Mouse (Mus musculus) inflammation-experienced regulatory T-cells, adult 6 months (primary cell): ENCODE measurements around the gene Dscaml1. TPM values are rescaled to one million over a fixed set of nuclear protein-coding genes. Genes with fewer than 3 reads are reported as not detected.

Experiments
- ATAC-seq: one replicate; pipeline ENCODE4 v1.8.0; 2017
- polyA plus RNA-seq, 3 experiments: library from polyadenylated mRNA; unstranded; fragments of 100-300 nt; shearing (Covaris generic); gene quantifications; one replicate each; pipeline ENCODE4 v1.2.1; 2017

Gene Dscaml1
- polyA plus RNA-seq, 3 experiments from 2014 or later: not detected

- no peak for ATAC-seq
Observed at GRCm38 (mm10) chr9:45517993-45518705, 91.7 kb downstream of the Dscaml1 start.

DNA sequence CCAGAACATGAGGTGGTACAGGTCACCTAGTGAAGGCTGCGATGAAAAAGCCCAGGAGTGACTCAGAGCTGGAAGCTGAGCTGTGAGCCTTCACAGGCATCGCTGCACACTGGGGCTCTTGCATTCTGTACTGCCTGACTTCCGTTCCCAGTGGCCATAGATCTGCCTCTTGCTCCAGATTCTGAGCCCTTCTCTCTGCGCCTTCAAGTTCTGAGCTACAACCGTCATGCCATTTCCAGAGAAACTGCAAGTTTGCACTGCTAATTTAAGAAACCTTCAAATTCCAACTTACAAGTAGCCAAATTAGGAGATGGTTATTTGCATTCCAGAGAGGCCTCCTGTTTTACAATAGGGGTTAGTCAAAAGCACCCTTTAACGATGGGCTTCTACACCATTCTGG, 93.4 kb downstream of the Dscaml1 start:
- no peak for ATAC-seq

DNA sequence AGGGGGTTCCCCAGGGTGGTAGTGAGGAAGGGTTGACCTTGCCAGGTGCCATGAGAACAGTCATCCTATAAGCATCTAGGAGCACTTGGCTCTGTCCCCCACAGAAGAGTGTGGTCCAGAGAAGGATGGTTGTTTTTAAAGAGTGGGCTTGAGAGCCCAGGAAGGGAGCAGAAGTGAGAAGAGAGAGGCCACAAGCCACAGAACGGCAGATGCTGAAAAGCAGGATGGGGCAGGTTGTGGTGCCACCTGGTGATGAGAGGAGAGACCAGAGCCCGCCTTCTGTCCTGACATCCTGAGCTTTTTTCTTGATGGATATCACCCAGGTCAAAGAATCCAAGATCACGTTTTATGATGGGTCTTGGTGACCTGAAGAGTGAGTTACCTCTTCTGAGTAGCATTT, 96.4 kb downstream of the Dscaml1 start:
- no peak for ATAC-seq

DNA sequence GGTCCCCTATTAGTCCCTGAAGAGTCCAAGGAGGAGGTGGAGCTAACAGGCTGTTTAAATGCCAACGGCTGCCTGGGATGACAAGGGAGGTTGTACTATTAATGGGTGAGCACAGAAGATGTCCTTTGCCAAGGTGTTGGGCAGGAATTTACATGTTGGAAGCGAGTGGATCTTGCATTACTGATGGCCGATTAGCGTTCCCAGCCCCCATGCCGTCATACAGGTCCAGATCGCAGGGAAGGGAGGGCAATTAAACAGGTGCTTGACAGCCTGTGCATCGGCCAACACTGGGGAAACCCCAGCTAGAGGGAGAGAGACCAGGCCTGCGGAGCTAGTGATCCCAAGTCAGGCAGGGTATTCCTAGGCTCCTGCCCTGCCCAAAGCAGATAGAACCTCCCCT, 98.1 kb downstream of the Dscaml1 start:
- no peak for ATAC-seq

- no peak for ATAC-seq
Observed at GRCm38 (mm10) chr9:45533253-45533652, 106.8 kb downstream of the Dscaml1 start.

DNA sequence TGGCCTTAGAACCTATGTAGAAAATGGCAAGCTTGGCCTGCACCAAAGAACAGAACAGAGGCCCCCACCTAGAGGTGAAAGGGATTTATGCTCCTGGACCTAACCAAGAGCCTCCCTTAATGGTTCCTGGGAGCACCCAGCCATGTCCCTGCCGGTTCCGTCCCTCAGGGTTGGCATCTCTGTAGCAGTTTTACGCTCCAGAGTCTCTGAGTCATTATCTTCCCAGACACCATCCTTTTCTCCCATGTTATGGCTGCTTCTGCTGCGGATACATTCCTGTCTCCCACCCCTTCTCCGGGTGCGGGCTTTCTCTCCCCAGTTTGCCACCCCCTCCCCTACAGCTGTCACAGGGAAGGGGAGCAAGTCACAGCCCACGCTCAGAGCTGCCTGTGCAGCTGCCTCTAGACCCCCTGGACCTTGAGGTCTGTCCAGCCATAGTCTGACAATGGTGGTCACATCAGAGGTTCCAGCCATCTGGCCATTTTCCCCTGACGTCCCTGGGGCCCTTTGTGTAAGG, 108.1 kb downstream of the Dscaml1 start:
- ATAC-seq: no peak

GRCm38 (mm10) chr9:45537649-45538048, 111.2 kb downstream of the Dscaml1 start:
- no peak for ATAC-seq

GRCm38 (mm10) chr9:45539265-45540044, 113.0 kb downstream of the Dscaml1 start:
- ATAC-seq: no peak

DNA sequence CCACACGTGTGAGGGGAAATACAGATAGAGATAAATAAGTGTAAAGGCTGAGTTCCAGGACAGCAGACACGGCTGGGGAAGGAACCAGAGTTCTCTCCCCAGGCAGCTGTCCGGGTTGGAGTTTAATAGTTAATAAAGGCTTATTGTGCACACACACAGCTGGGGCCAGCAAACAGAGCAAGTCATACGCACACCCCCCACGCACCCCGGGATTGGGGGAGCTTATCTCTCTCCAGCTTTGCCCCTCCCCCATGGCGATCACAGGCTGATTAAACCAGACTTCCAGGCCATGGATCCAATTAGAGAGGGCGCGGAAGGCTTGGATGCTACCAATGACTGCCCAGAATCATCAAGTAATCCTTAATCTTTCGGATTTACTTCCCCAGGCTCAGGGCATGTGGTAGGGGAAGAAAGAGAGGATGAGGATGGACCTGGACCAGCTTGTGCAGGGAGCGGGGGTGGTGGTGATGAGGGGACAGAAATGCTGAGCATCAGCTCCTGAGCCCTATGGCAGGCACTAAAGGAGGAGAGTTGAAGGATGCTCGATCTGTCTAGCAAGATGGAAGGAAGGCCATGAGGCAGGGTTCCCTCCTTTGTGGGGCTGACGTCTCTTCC, 119.7 kb downstream of the Dscaml1 start:
- no peak for ATAC-seq

GRCm38 (mm10) chr9:45546902-45547578, 120.6 kb downstream of the Dscaml1 start:
- no peak for ATAC-seq

DNA sequence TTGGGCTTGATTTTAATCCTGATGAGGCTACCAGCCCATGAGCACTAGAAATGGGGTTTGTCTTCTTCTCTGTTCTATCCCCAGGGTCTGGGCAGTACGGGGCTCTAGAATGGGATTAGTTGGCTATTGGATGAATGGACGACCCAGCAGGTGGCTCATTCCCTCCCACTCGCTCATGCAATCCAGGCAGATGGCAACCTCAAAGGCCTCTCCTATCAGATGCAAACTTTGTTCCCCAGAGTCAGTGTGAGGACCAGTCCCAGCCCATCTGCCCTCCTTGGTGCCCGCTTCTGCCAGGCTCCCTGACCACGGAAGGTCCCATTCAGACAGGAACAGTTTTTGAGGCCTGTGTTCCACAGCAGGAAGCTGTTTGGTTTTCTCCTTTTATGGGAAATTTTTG, 123.4 kb downstream of the Dscaml1 start:
- no peak for ATAC-seq

DNA sequence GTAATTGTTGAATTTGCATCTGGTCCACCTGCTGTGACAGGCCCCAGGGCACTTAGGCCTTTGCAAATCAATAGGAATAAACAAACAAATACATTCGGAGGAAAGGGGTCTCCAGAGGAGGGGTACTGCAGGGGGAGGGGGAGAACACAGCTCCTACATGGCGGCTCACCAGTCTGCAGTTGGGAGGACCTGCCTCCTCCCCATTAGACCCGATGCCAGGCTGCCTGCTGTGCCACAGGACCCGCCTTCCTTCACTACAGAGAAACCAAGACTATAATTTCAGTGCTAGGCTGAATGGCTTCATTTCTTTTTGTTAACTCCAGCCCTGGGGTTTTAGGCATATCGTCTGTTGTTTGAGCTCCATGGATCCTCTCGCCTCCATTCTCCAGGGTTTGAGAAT, 123.8 kb downstream of the Dscaml1 start:
- ATAC-seq: no peak

- ATAC-seq: no peak
Observed at GRCm38 (mm10) chr9:45550662-45551061, 124.2 kb downstream of the Dscaml1 start.

- ATAC-seq: no peak
Observed at GRCm38 (mm10) chr9:45555036-45555826, 128.8 kb downstream of the Dscaml1 start.

DNA sequence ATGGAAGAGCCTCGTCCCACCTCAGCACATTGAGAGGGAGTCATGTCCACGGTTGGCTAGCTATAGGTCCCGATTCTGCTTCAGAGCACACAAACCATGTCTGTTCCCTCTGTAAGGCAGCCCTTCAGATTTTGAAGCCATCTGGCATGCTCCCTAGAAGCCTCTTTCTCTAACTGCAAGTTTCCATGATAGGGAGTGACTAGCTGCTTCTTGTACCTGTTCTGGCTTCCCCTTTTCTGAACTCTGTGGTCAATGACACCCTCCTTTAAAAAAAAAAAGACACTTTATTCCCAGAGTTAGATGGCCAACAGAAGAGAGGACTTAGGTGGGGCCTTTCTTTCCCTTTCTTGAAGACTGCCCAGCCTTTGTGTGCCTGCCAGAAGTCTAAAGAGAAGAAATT, 130.5 kb downstream of the Dscaml1 start:
- ATAC-seq: no peak

GRCm38 (mm10) chr9:45560987-45561386, 134.6 kb downstream of the Dscaml1 start:
- no peak for ATAC-seq

DNA sequence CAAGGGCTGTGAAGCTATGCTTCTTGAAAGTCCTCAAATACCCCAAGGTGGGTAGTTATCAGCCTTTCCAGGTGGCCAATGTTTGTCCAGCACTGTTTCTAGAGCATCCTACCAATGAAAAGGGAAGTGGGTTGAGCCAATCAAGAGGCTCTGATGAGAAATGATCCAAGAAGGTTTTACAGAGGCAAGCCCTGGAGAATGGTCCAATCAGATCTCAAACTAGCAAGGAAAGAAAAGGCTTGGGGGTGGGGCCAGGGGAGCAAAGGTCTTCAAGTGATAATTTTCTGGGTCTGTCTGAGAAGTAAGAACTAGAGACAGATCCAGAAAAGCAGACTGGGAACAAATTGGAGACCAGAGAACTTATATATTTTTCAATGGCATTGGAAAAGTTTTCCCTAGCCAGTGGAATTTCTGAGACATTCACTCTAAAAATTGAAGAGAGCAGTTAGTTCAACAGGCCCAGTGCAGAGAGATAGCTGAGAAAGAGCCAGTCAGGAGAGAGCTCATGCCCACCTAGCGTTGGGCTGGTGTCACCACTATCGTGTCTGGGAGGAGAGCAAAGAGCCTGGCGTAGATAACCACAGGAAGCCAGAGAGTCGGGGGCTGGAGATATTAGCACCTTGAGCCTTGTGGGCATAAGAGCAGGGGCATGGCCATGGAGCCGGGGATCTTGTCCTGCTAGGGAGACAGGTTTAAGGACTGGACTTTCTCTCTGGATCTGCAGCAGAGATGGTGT, 140.6 kb downstream of the Dscaml1 start:
- ATAC-seq: no peak

DNA sequence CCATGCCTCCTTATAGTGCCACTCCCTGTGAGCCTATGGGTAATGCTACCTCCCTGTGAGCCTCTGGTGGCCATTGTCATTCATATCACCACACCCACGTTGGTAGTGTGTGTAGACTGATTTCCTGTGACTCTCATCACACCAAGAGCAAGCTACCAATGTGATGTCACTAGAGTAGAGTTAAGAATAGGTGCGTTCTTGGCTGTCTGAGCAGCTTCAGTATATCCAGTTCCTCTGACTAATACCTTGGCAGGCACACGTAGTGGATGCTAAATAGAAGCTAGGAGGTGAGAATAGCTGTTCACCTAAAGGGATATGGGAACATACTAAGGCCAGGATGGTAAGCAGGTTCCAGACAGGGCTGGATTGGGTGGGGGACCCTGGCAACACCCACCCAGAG, 143.3 kb downstream of the Dscaml1 start:
- no peak for ATAC-seq

DNA sequence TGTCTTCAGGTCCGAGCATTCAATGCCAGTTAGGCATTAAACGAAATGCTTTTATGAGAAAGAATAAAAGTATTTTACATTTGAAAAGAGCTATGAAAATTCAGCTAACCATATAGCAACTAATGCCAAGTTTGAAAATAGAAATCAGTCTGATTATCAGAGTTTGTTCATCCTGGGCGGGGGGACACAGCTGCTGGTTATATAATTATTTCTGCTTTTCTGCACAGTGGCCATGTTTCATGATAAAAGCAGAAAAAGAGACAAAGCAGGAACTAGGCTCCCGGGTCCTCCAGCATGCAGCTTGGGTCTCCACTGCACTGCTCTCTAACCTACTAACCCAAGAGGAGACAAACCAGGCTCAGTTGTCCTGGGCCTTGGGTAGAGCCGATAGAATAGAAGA, 143.9 kb downstream of the Dscaml1 start:
- no peak for ATAC-seq

DNA sequence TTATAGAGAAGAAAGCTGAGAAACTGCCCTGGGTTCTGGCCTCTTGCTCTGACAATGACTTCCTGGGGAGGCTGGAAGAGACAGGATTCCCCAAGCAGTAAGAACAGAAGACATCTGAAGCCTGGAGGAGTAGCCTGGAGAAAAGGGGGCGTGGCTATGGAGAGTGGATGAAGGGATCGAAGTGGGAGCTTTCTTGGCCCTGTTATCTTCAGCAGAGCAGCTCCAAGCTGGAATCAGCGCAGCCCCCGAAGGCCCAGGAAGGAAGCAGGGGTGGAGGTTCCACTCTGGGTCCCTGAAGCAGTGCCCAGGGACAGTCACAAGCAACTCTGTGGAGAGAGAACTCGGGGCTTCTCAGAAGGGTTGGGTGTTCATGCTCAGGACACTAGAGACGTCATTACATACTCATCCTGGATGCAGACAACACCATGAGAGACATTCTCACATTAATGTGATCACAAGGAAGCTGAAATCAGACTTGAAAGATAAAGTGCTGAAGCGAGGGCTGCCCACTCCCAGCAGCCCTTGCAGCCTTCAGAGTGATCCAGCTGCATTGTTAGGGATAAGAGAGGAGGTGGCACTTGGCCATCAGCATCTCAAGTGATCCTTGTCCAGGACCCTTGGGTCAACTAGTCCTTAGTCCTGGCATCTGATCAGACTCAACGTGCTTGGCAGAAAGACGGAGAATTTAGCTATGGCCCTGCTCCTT, 146.5 kb downstream of the Dscaml1 start:
- ATAC-seq: no peak

DNA sequence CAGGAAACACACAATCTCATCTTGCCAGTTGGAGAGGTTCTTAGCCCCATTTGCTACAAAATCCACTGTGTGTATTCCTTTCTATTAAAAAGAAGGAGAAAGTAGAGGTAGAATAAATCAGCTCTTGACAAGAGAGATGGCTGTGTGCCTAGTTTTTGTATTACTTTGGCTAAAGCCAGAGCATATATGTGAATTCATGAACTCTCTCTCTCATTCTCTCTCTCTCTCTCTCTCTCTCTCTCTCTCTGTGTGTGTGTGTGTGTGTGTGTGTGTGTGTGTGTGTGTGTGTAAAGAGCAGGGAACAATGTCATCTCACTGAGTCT, 147.0 kb downstream of the Dscaml1 start:
- no peak for ATAC-seq
